8 mouse cellular contexts compared by ENCODE assay signal in the genomic region with DNA sequence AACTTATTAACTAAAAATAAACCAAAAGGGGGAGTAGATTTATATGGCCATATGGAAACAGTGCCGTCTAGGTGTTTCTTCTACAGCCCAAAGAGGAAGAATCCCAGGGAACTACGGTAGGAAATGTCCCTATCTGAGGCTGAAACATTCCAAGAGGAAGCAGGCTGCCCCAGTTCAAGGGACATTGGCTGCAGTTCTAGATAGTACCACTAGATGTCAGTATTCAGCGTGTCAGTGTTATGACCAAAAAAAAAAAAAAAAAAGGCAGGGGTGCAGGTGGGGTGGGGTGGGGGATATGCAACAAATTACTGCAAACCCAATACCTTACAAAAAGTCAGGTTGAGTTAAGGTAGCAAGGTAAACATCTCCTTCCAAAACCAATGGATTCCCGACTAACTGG. TPM values are rescaled to one million over a fixed set of nuclear protein-coding genes. Genes with fewer than 3 reads are reported as not detected.
DNase-seq lines count a peak whose midpoint lies in the region; ATAC-seq and TF ChIP-seq lines count a peak whose summit lies in the region.

No protein-coding gene starts in this region.

- no peak overlapping the region for H3K4me2 ChIP-seq in forebrain, postnatal 0 days (ENCODE audit: low read depth)
- no peak overlapping the region for H3K4me2 ChIP-seq in neural tube, embryonic 12.5 days (replicated peaks)

- WGBS in forebrain, postnatal 0 days, result 14% methylated on average over 4 of the region's 4 CpGs
- WGBS in forebrain, embryonic 10.5 days, result 21% methylated on average over 4 of the region's 4 CpGs
- WGBS in neural tube, embryonic 12.5 days, result 20% methylated on average over 4 of the region's 4 CpGs

- no peak overlapping the region for H3K27ac ChIP-seq in forebrain, postnatal 0 days (ENCODE audit: low read depth, low read length)
- H3K27ac ChIP-seq in forebrain, embryonic 10.5 days, result no peak overlapping the region
- H3K27ac ChIP-seq in neural tube, embryonic 12.5 days, result no peak overlapping the region

- H3K27me3 ChIP-seq in forebrain, postnatal 0 days (ENCODE audit: insufficient read depth, low read length), result no peaks in the 10 kb centered on the region
- H3K27me3 ChIP-seq in forebrain, embryonic 10.5 days (ENCODE audit: poor library complexity, severe bottlenecking), result no peaks in the 10 kb centered on the region
- no peaks in the 10 kb centered on the region for H3K27me3 ChIP-seq in neural tube, embryonic 12.5 days (replicated peaks)

- TF ChIP-seq CTCF in forebrain, postnatal 0 days (IDR thresholded peaks at IDR 0.05; ENCODE audit: low read depth), result peak; percentile 84

- H3K36me3 ChIP-seq in forebrain, postnatal 0 days (ENCODE audit: insufficient read depth), result no peaks in the 10 kb centered on the region
- H3K36me3 ChIP-seq in forebrain, embryonic 10.5 days (replicated peaks), result no peaks in the 10 kb centered on the region
- H3K36me3 ChIP-seq in neural tube, embryonic 12.5 days, result no peaks in the 10 kb centered on the region

- ATAC-seq in forebrain, postnatal 0 days, result no peak
- ATAC-seq in neural tube, embryonic 12.5 days (ENCODE audit: low FRiP score, low read depth), result 0 out of 2 replicates have a peak, but pooled peaks have one; percentile 44
- ATAC-seq in megakaryocyte progenitor cell, adult 5-6 weeks (replicated peaks; ENCODE audit: poor library complexity), result peak; percentile 82

- DNase-seq in forebrain, postnatal 0 days, result peak; percentile 70
- no peak for DNase-seq in forebrain, embryonic 10.5 days (ENCODE audit: extremely low spot score, low spot score)
- no peak for DNase-seq in neural tube, embryonic 10.5 days (ENCODE audit: extremely low spot score, low spot score)
- peak; percentile 80 for DNase-seq in embryo, embryonic 10 days (ENCODE audit: low spot score)
- DNase-seq in right cerebral cortex, postnatal 10 days (ENCODE audit: low spot score in 2 of 2), result no peak
- DNase-seq in spleen, postnatal 4 days (ENCODE audit: low spot score in 2 of 2), result no peak

- no peak overlapping the region for H3K4me3 ChIP-seq in forebrain, postnatal 0 days (ENCODE audit: low read depth, low read length)
- H3K4me3 ChIP-seq in forebrain, embryonic 10.5 days, result no peak overlapping the region
- H3K4me3 ChIP-seq in neural tube, embryonic 12.5 days, result no peak overlapping the region

- no peaks in the 10 kb centered on the region for H3K9me3 ChIP-seq in forebrain, postnatal 0 days (ENCODE audit: low read length)
- H3K9me3 ChIP-seq in forebrain, embryonic 10.5 days, result no peaks in the 10 kb centered on the region
- no peaks in the 10 kb centered on the region for H3K9me3 ChIP-seq in neural tube, embryonic 12.5 days

- H3K9ac ChIP-seq in forebrain, postnatal 0 days, result no peak overlapping the region
- H3K9ac ChIP-seq in neural tube, embryonic 12.5 days, result no peak overlapping the region

- H3K4me1 ChIP-seq in forebrain, postnatal 0 days (ENCODE audit: insufficient read depth), result no peaks in the 10 kb centered on the region
- no peaks in the 10 kb centered on the region for H3K4me1 ChIP-seq in forebrain, embryonic 10.5 days
- no peaks in the 10 kb centered on the region for H3K4me1 ChIP-seq in neural tube, embryonic 12.5 days

RNA-seq across cellular contexts. Expression of gene Ttyh1, which starts 15.8 kb away (rescaled TPM):
- total RNA-seq in forebrain, postnatal 0 days (2014; rRNA removed), result 180 and 204 TPM in 2 replicates
- polyA plus RNA-seq in forebrain, postnatal 0 days (2015; fragmentation: Nextera tagmentation; extraction: Ambion mirVana), result 90.0 and 160 TPM in 2 replicates
- 32.6 and 33.0 TPM in 2 replicates for polyA plus RNA-seq in forebrain, embryonic 10.5 days (2016; fragmentation: Nextera tagmentation; extraction: Ambion mirVana)
- 111 and 113 TPM in 2 replicates for polyA plus RNA-seq in neural tube, embryonic 12.5 days (2016; fragmentation: Nextera tagmentation; extraction: Ambion mirVana)
- total RNA-seq in megakaryocyte progenitor cell, adult 5-6 weeks (2015), result 0.12 and 0.39 TPM in 2 replicates
- total RNA-seq in megakaryocyte progenitor cell, adult 5-6 weeks (2017), result 0.17 TPM in 1 of 2 replicates, not detected in the other

RNA-seq across cellular contexts. Expression of gene Leng8, which starts 33.4 kb away (rescaled TPM):
- total RNA-seq in forebrain, postnatal 0 days (2014; rRNA removed), result 124 and 174 TPM in 2 replicates
- polyA plus RNA-seq in forebrain, postnatal 0 days (2015; fragmentation: Nextera tagmentation; extraction: Ambion mirVana), result 20.5 and 35.8 TPM in 2 replicates
- polyA plus RNA-seq in forebrain, embryonic 10.5 days (2016; fragmentation: Nextera tagmentation; extraction: Ambion mirVana), result 60.6 and 61.5 TPM in 2 replicates
- polyA plus RNA-seq in neural tube, embryonic 12.5 days (2016; fragmentation: Nextera tagmentation; extraction: Ambion mirVana), result 92.7 and 110 TPM in 2 replicates
- 23.2 and 36.4 TPM in 2 replicates for total RNA-seq in megakaryocyte progenitor cell, adult 5-6 weeks (2015)
- 19.5 and 24.1 TPM in 2 replicates for total RNA-seq in megakaryocyte progenitor cell, adult 5-6 weeks (2017)

RNA-seq across cellular contexts. Expression of gene Lair1, which starts 40.4 kb away (rescaled TPM):
- 2.0 and 3.2 TPM in 2 replicates for total RNA-seq in forebrain, postnatal 0 days (2014; rRNA removed)
- polyA plus RNA-seq in forebrain, postnatal 0 days (2015; fragmentation: Nextera tagmentation; extraction: Ambion mirVana), result 1.3 and 2.2 TPM in 2 replicates
- polyA plus RNA-seq in forebrain, embryonic 10.5 days (2016; fragmentation: Nextera tagmentation; extraction: Ambion mirVana), result 0.26 and 0.51 TPM in 2 replicates
- polyA plus RNA-seq in neural tube, embryonic 12.5 days (2016; fragmentation: Nextera tagmentation; extraction: Ambion mirVana), result 2.5 and 3.1 TPM in 2 replicates
- total RNA-seq in megakaryocyte progenitor cell, adult 5-6 weeks (2015), result 51.8 and 65.6 TPM in 2 replicates
- total RNA-seq in megakaryocyte progenitor cell, adult 5-6 weeks (2017), result 80.4 and 95.9 TPM in 2 replicates

RNA-seq across cellular contexts. Expression of gene Leng9, which starts 46.8 kb away (rescaled TPM):
- 5.1 and 5.5 TPM in 2 replicates for total RNA-seq in forebrain, postnatal 0 days (2014; rRNA removed)
- 4.4 and 4.8 TPM in 2 replicates for polyA plus RNA-seq in forebrain, postnatal 0 days (2015; fragmentation: Nextera tagmentation; extraction: Ambion mirVana)
- 1.7 and 1.8 TPM in 2 replicates for polyA plus RNA-seq in forebrain, embryonic 10.5 days (2016; fragmentation: Nextera tagmentation; extraction: Ambion mirVana)
- polyA plus RNA-seq in neural tube, embryonic 12.5 days (2016; fragmentation: Nextera tagmentation; extraction: Ambion mirVana), result 3.4 and 4.0 TPM in 2 replicates
- 0.72 and 1.5 TPM in 2 replicates for total RNA-seq in megakaryocyte progenitor cell, adult 5-6 weeks (2015)
- 2.2 and 2.9 TPM in 2 replicates for total RNA-seq in megakaryocyte progenitor cell, adult 5-6 weeks (2017)

Comparison
In these comparisons a context has a peak if more than half of its experiments do, and no peak if none do; other contexts are left out.
1. DNase-seq: peak in forebrain, postnatal 0 days (single experiment) and embryo, embryonic 10 days (single experiment); none in forebrain, embryonic 10.5 days (single experiment), neural tube, embryonic 10.5 days (single experiment), right cerebral cortex, postnatal 10 days (0 of 2) and spleen, postnatal 4 days (0 of 2).